Mouse (Mus musculus): ENCODE results near the gene Pdia2.
A peak's percentile ranks its signal among the peaks of the same experiment; 100 is the strongest.

Pdia2 gene

DNA sequence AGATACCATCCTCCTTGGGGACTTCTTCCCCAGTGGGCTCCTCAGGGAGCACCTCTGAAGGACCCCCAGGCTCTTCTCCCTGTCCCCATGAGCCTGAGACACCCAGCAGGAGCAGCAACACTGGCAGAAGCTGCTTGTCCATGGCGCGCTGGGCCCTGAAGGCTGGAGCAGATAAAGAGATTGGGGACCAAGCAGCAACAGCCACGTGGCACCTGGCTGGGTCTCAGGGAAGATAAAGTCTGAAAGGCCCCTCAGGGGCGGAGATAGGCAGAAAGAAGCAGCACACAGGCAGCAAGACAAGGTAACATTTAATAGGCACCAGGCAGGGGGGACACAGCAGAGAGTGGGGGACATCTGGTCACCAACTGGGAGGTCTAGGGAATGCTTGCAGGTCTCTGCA lies at the start of gene Pdia2:
Gene Pdia2 (minus strand): TSS at position 196 of the 400 bp plus-strand sequence.
- DNase-seq, result no peak

DNA sequence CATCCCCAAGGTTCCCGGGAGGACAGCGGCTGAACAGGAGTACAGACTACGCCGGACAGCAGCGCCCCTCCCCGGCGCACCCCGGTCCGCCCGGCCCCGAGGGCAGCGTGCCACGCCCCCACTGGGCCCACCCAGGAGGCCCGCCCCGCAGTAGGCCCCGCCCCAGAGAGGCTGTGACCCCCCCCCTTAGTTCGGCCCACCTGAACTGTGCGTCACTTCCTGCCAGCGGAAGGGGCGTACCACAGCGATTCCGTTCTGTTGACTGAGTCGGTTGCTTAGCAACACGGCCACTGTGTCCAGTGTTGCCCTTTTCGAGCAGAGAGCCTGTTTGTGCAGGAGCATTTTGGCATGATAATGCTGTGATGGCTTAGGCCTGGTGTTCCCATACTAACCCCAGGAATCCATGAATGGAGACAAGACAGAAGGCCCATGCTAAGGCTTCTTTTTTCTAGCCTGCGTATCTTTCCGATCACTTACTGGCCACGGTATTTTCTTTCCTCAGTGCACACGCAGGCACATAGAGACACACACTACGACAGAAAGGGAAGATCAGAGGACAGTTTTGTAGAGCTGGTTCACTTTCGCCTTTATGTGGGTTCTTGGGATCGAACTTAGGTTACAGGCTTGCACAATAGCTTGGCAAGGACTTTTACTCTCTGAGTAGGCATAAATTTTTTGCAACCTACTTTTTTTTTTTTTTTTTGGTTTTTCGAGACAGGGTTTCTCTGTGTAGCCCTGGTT lies 45.4 kb upstream of the Pdia2 start, which contains the start of gene Fam234a:
Gene Fam234a (minus strand): TSS at position 142 of the 741 bp plus-strand sequence.
- DNase-seq, result peak; percentile 97 to 98

DNA sequence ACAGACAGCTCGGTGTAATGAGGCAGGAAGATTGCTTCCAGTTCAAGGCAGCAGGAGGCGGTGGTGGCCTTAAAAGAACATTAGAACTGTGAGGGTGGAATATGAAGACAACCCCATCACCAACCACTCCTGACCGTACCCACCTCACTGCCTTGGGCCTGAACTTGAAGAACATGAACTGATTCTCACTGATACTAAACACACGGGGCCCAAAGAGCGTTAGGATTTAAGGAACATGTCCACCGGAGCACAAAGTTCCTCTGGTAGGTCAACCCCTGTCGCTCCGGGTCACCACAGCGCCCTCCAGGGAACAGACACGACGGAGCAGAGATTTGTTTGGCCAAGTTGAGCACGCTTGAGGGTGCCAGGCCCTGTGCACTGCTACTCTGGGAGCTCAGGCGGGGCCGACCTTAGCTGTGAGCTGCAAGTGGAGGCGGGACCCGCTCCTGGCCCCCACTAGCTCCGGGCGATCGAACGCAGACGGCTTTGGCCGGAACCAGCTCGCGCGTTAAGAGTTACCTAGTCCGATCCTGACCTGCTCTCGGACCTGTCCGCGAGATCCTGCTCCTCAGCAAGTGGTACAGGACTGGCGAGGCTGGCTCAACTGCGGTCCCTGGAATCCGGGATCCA lies 44.7 kb upstream of the Pdia2 start:
- DNase-seq, result peak in 1 of 2 experiments; percentile 70

DNA sequence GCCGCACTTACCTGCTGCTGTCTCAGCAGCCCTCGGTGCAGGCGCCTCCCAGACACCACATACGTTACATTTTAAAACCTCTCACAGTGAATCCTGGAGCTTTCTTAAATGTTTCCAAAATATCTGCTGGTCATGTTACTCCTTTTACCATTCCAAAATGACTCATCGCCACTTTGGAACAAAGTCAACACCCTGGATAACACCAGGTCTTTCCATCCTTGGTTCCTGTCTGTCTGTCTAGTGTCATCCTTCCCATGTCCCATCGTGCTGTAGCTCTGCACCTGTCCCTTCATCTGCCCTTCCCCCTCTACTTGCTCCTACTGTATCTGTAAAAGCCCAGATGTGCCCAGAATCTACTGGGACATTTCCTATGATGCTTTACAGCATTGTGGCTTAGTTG lies 42.1 kb upstream of the Pdia2 start:
- no peak for DNase-seq

DNA sequence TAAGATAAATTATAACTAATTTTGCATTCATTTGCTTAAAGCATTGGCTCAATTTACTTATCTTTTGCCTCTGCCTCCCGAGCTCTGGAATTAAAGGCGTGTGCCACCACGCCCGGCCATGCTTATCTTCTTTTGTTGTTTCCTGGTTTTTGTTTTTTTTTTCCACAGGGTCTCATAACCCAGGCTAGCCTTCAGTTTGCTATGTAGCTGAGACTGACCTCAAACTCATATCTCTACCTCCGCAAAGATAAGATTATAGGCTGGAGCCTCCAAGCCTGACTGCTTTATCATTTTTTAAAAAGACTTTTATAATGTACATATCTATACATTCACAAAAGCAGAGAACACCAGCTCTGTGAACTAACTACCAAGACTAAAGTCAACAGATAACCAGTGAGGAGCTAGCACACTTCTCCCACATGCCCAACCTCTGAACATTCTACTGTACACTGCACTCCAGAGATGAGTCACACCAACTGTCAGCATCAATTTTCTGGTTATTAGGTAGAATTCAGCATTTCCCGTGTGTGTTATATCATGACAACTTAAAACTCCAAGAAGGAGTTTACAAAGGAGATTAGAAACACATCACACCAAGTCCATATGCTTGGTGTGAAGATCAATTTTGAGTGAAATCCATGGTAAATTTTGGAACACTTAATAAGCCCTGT lies 41.4 kb upstream of the Pdia2 start:
- no peak for DNase-seq

DNA sequence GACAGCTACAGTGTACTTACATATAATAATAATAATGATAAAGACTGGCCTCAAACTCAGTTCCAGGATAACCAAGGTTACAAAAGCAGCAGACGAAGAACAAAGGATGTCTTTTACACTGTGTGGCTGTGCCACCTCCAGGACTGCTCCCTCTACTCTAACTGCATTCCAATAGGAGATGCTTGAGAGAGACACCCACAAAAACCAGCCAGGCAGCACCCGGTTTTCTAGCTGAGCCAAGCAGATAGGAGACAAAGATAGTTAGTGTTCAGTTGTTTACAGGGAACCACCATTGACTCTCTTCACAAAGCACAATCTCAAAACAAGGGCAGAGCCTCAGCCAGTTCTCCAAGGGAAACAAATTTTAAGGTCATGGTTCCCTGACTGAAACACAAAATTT lies 40.7 kb upstream of the Pdia2 start:
- no peak for DNase-seq

DNA sequence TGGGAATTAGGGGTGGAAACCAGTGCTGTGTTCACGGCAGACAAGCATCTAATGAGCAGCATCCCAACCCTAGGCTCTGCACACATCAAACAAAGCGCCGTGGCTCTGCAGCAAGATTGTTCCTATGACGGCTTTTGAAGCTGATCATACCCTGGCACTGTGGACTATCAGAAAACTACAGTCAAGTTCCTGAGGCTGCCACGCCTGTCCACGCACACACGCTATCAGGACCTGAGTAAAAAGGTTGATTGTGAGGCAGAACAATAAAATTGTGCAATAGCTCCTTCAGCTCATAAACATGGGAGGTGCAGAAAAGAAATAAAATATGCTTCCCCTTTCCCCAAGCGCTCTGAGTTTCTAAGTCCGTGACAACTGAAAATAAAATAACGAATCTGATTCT lies 38.8 kb upstream of the Pdia2 start:
- no peak for DNase-seq

DNA sequence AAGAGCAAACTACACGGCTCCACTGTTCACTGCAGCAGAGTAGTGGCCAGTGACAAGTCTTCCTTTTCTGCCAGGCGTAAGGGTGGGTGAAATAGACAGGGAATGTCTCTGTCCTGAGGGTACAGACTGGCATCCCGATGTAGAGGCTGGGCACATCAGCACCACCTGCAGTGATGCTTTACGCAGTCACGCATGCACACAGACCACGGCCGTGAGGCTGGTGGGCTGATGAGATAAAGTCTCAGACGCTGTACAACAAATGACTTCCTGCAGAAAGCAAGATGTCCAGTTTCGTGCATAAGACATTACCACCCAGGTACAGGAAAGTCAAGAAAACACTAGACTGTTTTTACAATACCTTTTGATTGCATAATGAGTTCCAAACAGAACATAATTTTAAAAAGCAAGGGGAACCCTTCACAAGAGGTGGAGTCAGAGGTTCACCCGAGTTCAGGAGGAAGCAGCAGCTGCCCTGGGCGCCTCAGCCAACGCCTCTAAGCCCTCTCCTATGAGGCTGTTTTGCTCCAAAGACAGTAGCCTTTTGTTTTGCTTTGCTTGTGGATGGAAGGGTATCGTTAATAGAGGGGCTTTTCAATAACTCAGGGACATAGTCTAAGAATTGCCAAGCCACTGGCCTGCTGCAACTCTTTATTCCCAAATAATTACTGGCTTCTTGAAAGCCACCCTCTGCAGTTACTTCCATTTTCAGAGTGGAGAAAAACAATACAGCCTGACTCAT lies 36.4 kb upstream of the Pdia2 start:
- no peak for DNase-seq

DNA sequence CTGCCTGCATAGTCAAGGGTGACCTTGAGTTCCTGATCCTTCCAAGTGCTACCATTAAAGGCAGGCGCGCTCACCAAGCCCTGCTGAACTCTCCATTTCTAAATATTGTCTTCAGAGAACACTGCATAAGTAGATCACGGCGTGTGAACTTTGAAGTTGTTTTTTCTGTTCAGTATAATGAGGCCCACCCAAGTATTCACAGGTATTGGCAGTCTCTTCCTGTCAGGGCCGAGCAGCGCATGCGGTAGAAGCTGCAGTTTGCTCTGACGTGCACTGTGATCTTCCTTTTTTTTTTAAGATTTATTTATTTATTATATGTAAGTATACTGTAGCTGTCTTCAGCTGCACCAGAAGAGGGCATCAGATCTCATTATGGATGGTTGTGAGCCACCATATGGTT lies 35.5 kb upstream of the Pdia2 start:
- DNase-seq, result no peak

DNA sequence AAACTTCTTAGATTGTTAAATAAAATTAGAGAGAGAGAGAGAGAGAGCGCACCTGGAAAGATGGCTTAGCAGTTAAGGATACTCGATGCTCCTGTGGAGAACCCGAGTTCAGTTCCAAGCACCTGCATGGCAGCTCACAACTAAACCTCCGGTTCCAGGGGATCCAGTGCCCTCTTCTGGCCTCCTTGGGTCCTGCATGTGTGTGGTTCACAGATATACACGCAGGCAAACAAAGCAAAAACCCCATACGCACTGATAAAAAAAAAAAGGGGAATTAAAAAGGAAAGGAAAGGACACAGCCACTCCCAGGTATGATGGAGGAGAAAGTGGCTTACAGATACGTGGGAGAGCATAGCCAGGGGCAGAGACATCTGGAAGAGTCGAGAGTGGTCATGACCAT lies 34.0 kb upstream of the Pdia2 start:
- peak; percentile 14 to 24 for DNase-seq

DNA sequence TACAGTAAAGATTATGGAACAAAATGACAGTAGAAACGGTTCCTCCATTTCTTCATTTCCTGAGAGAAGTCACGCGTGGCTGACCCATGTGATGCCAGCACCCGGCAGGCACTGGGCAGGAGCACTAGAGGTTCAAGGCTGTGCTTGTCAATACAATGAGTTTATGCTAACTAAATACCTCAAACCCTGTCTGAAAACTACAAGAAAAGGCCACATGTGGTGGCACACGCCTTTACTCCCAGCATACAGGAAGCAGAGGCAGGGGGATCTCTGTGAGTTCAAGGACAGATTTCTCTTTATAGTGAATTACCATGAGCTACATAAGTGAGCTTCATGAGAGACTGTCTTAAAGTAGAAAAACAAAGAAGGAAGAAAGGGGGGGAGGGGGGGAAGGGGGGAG lies 32.3 kb upstream of the Pdia2 start:
- DNase-seq, result no peak

DNA sequence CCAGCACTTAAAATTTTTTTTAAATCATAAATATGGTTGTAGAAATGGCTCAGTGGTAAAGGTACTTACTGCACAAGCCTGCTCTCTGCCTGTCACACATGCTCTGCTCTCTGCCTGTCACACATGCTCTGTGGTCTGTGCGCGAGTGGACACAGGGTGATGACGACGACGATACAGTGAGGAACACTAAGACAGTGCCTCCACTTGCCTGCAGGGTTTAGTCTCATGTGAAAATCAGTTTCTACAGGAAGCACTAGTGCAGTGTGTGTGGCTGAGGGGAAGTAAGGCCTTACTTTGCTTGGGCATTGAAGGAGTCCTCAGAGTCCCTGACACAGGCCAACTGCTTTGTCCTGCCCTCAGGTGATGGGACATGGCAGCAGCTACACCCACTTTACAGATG lies 30.9 kb upstream of the Pdia2 start:
- DNase-seq, result no peak

DNA sequence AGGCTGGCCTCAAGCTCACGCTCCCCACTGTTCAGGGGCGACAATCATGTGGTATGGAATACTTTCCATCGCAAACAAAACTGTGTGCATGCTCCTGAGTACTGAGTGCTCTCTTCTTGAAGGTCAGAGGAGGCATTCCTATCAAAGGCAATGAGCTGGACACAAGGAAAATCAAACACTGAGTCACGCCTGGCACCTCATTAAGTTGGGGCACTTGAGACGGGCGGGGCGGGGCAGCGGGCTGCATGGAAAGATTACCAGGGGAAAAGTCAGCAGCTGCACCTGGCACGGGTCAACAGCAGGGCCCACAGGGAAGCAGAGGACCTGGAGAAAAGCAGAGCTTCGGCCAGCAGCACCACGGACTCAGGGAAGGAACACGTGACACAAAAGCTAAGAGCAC lies 26.3 kb upstream of the Pdia2 start:
- DNase-seq, result no peak

DNA sequence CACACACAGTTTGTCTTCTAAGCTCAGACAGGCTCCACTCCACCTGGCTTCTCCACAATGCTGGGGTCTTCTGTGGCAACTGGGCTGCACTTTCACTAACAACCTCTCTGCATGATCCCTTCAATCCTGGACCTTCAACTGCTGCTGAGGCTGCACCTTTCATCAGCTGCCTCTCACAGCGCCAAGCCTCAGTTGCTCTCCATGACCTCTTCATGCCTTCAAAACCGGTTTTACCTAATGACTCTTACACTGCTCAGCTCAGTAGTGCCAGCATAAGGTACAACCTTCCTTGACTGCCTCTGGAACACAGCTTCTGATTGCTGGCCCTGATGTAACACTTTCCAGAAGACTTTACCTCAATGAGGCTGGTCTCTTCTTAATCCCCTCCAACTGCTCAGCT lies 22.6 kb upstream of the Pdia2 start:
- DNase-seq, result no peak

DNA sequence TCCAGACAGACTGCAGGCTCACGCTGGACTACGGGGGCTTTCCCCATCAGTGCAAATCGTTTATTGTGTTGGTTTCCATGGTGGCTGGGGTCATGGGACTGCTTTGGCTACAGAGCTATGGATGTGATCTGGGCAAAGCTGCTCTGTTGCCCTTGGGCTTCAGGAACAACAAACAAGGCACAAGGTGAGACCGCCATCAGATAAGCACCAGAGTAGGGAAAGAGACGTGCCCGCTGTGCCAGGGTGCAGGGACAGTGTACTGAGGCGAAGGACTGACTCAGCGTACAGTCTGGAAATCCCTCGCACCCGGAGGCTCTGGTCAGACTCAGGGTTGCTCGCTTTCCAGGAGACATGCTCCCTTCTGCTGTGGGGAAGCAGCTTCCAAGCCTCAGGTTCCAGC lies 13.8 kb upstream of the Pdia2 start:
- DNase-seq, result no peak

DNA sequence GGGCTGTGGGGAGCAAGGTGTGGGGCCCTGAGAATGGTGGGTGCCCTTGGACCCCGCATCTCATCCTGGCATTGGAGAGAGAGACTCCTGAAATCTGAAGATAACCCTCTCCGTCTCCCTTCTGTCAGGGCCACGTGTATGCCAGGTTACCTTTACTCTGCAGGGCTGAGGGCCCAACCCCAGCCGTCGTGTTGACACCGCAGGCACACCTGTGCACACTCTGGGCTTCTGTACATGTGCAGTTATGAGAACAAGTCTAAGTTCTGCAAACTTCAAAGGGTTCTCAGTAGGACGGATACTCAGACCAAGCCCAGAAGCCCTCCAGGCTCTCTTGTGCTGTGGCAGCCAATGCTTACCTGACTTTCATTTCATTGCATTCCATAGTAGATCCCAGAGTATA lies 13.4 kb upstream of the Pdia2 start:
- DNase-seq, result no peak

DNA sequence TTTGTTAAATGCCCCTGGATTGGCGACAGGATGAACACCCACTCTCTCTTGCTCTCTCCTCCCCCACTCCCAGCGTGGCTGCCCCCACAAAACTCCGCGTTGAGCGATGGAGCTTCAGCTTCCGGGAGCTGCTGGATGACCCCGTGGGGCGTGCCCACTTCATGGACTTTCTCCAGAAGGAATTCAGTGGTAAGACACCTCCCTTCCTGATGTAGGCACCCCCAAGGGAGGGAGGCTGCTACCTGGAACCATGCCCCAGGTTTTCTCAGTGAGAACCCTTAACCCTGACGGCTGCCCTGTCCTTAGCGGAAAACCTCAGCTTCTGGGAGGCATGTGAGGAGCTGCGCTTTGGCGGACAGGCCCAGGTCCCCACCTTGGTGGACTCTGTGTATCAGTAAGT lies 8.8 kb upstream of the Pdia2 start, which contains the start of gene Arhgdig:
Gene Arhgdig (minus strand): TSS at position 101 of the 400 bp plus-strand sequence.
- DNase-seq, result no peak

DNA sequence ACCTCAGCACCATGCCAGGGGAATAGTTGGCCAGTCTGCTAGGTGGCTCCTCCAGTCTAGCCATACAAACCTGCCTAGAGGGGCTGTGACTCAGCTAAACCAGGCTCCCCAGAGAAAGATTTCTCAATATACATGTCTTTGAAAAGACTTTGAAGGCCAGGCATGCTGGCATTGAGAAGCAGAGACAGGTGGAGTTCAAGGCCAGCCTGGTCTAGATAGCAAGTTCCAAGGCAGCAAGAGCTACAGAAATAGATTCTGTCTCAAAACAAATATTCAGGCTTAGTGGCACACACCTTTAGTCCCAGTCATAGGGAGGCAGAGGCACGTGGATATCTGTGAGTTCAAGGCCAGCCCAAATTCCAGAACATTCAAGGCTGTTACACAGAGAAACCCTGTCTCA lies 7.5 kb upstream of the Pdia2 start:
- DNase-seq, result no peak

DNA sequence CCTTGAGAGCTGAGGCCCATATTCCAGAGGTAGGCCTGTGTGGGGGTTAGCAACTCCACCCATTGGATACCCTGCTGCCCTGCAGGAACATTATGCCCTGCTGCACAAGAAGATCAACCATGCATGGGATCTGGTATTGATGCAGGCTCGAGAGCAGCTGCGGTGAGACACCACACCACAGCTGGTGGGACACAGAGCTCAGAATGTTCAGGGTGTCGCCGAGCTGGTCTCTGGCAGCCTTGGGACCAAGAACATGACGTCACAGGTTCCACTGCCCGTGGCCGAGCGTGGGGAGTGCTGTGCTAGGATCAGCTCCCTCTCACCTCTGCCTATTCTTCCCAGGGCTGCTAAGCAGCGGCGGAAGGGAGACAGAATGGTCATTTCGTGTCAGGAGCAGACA lies 5.9 kb upstream of the Pdia2 start:
- no peak for DNase-seq

DNA sequence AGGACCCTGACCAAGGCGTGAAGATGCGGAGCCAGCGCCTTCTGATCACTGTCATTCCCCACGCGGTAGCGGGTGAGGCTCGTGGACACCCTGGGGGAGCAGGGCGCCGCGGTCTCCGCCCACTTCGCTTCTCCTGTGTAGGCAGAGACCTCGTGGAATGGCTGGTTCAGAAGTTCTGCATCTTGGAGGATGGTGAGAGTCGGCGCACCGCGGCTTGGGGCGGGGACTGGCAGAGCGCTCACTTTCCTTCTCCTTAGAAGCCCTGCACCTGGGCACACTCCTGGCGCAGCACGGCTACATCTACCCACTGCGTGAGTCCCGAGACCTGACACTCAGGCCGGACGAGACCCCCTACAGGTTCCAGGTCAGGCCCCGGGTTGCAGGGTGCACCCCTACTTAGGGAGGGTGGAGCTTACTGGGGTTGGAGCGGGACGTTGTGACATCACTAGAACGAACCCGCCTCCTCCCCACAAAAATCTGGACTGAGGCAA lies 4.5 kb upstream of the Pdia2 start:
- DNase-seq, result peak; percentile 34 to 42

DNA sequence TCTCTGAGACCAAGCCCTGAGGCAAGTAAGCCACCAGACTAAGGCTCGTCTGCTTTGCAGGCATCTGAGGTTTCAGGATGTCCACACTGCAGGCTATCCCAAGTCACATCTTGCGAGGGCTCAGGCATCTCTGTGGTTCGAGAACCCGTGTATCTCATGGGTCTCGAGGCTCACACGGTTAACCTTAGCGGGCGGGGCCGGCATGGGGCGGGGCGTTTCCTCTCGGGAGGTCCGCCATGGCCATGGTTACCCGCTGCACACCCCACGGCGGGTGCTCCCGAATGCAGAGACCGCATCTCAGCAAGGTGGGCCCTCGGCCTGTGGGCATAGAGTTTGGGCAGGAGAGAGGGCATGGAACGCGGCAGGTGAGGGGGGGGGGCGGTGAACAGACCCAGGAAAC lies 3.9 kb upstream of the Pdia2 start, which contains the start of gene Rgs11:
Gene Rgs11 (plus strand): TSS at position 215 of the 400 bp plus-strand sequence.
- DNase-seq, result peak; percentile 43

DNA sequence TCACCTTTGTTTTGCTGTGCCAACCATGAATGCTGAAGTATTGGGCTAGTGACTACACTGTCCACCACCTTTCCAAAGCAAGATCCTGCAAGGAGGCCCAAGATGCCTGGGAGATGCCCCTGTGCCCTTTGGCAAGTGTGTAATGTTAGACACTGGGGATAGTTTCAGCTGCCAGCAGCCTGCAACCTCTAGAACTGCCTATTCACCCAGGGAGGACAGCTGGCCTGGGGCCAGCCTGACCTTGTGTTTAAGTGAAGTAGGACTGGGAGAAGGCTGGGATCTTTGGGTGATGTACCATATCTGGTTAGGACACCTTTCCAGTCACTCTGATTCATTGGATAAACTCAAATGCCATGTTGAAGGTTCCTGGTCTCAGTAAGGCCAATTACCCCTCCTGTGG lies 3.1 kb upstream of the Pdia2 start:
- DNase-seq, result peak; percentile 30 to 33

Data from cerebellum, postnatal 10 days (tissue).